Mouse (Mus musculus) T-helper 1 cell (primary cell): ENCODE data around the gene Endou.

Experiments
- in situ Hi-C: fragments of 300-600 bp; cut with MboI, MseI; formaldehyde crosslinking; loops from one replicate; pipeline ENCODE4 v1.15.1; 2025; ENCODE audit warnings: high pct_unique_total_duplicates

Endou gene

GRCm38 (mm10) chr15:97731111-97731510 lies at the start of gene Endou:
TSS of gene Endou (minus strand) at chr15:97731339.
- in situ Hi-C loops: no loop called here

GRCm38 (mm10) chr15:97780611-97781031 lies 49.5 kb upstream of the Endou start:
- in situ Hi-C loops: no loop called here

- in situ Hi-C loops: no loop called here
These were observed 48.4 kb upstream of the Endou start for GRCm38 (mm10) chr15:97779576-97779975.

GRCm38 (mm10) chr15:97778311-97779098 lies 47.4 kb upstream of the Endou start, which contains the start of gene Slc48a1:
TSS of gene Slc48a1 (plus strand) at chr15:97778520.
- in situ Hi-C loops: no loop called here

GRCm38 (mm10) chr15:97776919-97777318 lies 45.8 kb upstream of the Endou start:
- in situ Hi-C loops: no loop called here

GRCm38 (mm10) chr15:97776514-97776913 lies 45.4 kb upstream of the Endou start:
- in situ Hi-C loops: no loop called here

GRCm38 (mm10) chr15:97773961-97774370 lies 42.8 kb upstream of the Endou start:
- in situ Hi-C loops: no loop called here

GRCm38 (mm10) chr15:97773108-97773507 lies 42.0 kb upstream of the Endou start:
- in situ Hi-C loops: no loop called here

GRCm38 (mm10) chr15:97770280-97770679 lies 39.1 kb upstream of the Endou start:
- in situ Hi-C loops: no loop called here

GRCm38 (mm10) chr15:97768192-97768591 lies 37.1 kb upstream of the Endou start:
- in situ Hi-C loops: no loop called here

GRCm38 (mm10) chr15:97767280-97768186 lies 36.4 kb upstream of the Endou start, which contains the start of gene Rapgef3:
TSS of gene Rapgef3 (minus strand) at chr15:97767972.
- in situ Hi-C loops: no loop called here

- in situ Hi-C loops: no loop called here
These were observed 35.6 kb upstream of the Endou start for GRCm38 (mm10) chr15:97766594-97767279.

- in situ Hi-C loops: no loop called here
These were observed 35.1 kb upstream of the Endou start for GRCm38 (mm10) chr15:97766194-97766593.

- in situ Hi-C loops: no loop called here
These were observed 34.1 kb upstream of the Endou start for GRCm38 (mm10) chr15:97765090-97765794.

- in situ Hi-C loops: no loop called here
These were observed 33.4 kb upstream of the Endou start for GRCm38 (mm10) chr15:97764532-97764931.

- in situ Hi-C loops: no loop called here
These were observed 32.3 kb upstream of the Endou start for GRCm38 (mm10) chr15:97763256-97764049.

GRCm38 (mm10) chr15:97762733-97763132 lies 31.6 kb upstream of the Endou start:
- in situ Hi-C loops: no loop called here

GRCm38 (mm10) chr15:97761438-97761837 lies 30.3 kb upstream of the Endou start:
- in situ Hi-C loops: no loop called here

- in situ Hi-C loops: no loop called here
These were observed 29.8 kb upstream of the Endou start for GRCm38 (mm10) chr15:97760952-97761351.

GRCm38 (mm10) chr15:97760006-97760405 lies 28.9 kb upstream of the Endou start:
- in situ Hi-C loops: no loop called here
